Mouse (Mus musculus): ENCODE measurements around the gene Col8a2.

Gene Col8a2

DNA sequence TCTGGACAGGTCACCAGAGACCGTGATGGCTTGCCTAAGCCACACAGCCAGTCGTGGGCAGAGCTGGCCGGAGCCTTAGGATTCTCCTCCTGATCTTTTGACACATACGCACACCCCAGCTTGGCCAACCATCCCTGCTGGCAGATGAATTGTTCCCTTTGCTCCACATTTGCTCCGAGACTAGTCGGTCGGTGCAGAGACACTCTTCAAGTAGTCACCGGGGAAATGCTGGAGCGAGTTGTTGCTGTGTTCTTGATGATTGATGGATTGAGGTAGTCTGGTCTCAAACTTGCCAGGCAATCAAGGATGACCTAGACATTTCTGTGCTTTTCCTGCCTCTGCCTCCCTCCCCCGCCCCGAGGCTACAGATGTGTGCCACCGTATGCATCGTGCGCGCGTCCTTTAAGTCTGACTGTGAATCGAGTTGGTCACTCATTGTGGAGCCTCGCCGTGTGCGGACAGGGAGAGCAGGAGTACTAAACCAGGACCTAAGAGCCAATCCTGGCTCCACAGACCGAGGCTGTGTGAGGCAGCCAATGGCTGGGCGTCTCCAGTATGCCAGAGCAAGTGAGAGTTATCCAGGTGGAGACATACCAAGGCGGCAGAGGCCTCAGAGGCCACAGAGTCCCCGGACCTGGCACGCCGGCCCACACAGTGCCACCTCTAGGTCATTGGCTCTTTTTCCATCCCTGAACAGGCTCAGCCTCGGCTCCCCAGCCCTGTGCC, 15.2 kb downstream of the Col8a2 start:
- no peak for DNase-seq (ENCODE audit: low spot score in 2 of 2)

DNA sequence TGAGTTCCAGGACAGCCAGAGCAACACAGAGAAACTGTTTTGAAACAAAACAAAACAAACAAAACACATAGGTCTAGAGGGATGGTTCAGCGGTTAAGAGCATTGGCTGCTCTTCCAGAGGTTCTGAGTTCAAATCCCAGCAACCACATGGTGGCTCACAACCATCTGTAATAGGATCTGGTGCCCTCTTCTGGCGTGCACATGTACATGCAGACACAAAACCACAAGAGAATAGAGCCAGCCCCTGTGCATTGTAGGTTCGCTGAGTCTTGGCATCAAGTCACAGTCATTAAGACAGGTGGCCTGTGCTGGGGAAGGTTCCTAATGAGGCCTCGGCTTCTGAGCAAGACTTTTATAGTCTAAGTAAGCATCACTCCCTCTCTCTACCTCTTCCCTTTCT, 17.3 kb downstream of the Col8a2 start:
- no peak for DNase-seq (ENCODE audit: low spot score in 2 of 2)

DNA sequence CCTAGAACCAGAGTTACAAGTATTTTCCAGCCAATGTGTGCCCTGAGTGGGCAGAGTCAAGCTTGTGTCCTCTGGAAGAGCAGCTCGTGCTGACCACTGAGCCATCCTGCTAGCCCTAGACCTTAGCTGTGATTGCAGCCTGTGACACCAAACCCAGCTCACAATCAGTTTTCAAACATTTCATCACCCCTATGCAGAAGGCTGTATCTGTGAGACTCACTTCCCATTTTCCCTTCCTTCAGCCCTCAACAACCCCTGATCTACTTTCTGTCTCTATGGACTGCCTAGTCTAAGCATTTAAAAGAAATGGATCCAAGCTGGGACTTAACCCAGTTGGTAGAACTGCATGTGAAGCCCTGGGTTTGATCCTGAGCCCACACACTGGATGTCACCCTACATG, 18.8 kb downstream of the Col8a2 start:
- DNase-seq (ENCODE audit: low spot score in 2 of 2), result no peak

- no peak for DNase-seq (ENCODE audit: low spot score in 2 of 2)
These were observed 19.5 kb downstream of the Col8a2 start for GRCm38 (mm10) chr4:126306058-126306457.

DNA sequence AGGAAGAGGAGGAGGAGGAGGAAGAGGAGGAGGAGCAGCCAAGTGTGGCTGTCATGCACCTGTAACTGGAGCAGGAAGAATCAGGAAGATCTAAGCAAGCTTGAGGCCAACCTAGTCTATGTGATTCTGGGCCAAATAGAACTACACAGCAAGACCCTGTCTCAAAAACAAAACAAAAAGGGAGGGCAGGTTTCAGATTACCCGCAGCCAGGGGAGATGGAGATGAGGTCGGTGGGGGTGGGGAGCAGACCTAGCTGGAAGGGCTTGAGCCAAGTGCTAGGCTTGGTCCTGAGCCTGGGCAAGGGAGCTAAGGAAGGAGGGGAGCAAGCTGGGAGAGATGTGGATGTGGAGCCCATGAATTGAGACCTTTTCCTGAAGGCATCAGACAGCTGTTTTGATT, 20.2 kb downstream of the Col8a2 start:
- no peak for DNase-seq (ENCODE audit: low spot score in 2 of 2)

GRCm38 (mm10) chr4:126309211-126309921, 22.8 kb downstream of the Col8a2 start:
- peak; percentile 20 to 30 for DNase-seq (ENCODE audit: low spot score in 2 of 2)

DNA sequence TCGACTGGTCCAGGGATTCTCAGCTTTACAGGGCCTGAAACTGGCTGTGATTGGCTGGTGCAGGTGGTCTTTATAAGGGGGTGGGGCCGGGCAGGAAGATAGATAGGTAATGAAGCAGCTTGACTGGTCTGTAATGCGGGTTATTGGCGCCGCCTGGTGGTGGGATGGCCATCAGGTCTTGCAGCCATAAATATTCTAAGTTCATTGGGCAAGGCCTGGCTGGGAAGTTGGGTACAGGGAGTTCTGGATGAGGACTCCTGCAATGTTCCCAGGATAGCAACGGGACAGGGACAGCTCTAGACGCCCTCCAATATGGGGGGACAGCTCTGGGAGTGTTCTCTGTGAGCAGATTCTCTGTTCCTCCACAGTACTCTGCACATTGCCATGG, 23.3 kb downstream of the Col8a2 start:
- DNase-seq (ENCODE audit: low spot score in 2 of 2), result peak; percentile 63 to 83

- no peak for DNase-seq (ENCODE audit: low spot score in 2 of 2)
These were observed 23.8 kb downstream of the Col8a2 start for GRCm38 (mm10) chr4:126310344-126310743.

- no peak for DNase-seq (ENCODE audit: low spot score in 2 of 2)
These were observed 25.1 kb downstream of the Col8a2 start for GRCm38 (mm10) chr4:126311566-126312200.

GRCm38 (mm10) chr4:126313202-126313601, 26.6 kb downstream of the Col8a2 start:
- DNase-seq (ENCODE audit: low spot score in 2 of 2), result no peak

GRCm38 (mm10) chr4:126314393-126314792, 27.8 kb downstream of the Col8a2 start:
- no peak for DNase-seq (ENCODE audit: low spot score in 2 of 2)

- DNase-seq (ENCODE audit: low spot score in 2 of 2), result no peak
These were observed 29.3 kb downstream of the Col8a2 start for GRCm38 (mm10) chr4:126315931-126316330.

DNA sequence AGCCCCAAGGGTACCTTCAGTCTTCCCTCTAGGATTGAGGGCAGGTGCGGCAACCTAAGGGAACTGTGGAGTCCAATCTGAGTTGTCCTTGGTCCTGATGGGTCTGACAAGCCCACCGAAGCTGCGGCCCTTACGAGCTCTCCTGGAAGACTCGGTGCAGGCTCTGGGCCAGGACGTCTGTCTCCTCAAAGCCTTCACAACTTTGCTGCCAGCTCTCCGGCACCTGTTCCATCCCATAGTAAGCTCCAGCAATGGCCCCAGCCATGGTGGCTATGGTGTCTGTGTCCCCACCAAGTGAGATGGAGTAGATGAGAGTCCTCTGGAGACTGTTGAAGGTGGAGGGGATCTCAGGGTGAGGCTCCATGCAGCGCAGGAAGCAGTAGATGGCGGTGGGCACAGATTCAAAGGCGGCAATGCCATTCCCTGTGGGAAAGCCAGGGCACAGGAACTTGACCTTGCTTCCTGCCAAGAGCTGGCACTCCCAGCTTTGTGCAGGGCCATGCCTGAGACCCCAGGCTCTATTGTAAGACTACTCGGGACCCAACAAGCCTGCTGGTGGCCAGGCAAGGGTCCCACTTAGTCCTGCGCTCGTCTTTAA, 29.9 kb downstream of the Col8a2 start:
- no peak for DNase-seq (ENCODE audit: low spot score in 2 of 2)

GRCm38 (mm10) chr4:126319806-126320205, 33.2 kb downstream of the Col8a2 start:
- no peak for DNase-seq (ENCODE audit: low spot score in 2 of 2)

GRCm38 (mm10) chr4:126321111-126321853, 34.7 kb downstream of the Col8a2 start, which contains the start of gene Adprhl2:
Gene Adprhl2, minus strand, starts transcription at chr4:126321703.
- peak; percentile 96 to 100 for DNase-seq (ENCODE audit: low spot score in 2 of 2)

DNA sequence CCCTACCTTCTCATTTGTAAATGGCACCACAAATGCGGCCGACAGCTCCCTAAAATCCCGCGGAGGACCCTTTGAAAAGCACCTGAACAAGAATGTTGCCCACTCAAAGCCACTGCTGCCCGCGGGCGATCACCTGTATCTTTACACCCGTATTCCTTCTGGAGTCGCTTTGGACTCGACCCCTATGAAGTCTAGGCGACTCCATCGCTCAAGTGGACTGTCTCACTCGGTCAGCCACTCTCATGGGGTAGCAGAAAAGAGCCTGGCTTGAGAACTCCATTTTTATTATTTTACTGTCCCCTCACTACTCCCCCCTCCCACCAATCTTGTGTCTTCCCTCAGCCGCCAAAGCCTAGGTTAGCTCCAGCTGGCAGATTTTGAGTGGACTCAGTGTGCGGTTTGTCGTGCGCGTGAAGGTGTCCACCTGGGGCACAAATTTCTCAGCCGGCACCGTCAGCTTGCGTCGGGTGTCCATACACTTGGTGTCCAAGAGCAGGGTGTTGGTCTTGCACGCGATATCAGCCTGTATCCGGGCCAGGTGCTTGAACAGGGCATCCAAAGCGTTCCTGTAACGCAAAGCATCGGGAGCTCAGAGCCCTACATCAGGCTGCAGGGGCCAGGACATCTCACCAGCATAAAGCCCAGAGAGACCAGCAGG, 35.4 kb downstream of the Col8a2 start:
- no peak for DNase-seq (ENCODE audit: low spot score in 2 of 2)

- DNase-seq (ENCODE audit: low spot score in 2 of 2), result no peak
These were observed 36.1 kb downstream of the Col8a2 start for GRCm38 (mm10) chr4:126322646-126323045.

DNA sequence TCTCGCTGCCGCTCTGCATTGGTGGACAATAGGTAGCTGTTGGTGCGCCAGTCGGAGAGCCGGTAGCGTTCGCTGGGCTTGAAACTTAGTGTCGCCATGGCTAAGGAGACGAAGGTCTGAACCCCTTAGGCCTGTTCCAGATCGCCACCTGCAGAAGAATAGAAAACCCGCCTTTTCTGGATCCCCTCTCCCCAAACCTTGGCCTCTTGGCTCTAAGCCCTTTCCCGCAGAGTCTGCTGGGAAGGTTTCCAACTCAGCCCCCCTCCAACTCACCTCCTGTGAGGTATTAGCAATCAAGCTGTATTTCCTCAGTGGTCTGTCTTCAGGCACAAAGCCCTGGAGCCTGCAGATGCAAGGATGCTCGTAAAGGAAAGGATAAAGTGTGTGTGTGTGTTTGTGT, 38.3 kb downstream of the Col8a2 start:
- no peak for DNase-seq (ENCODE audit: low spot score in 2 of 2)

DNA sequence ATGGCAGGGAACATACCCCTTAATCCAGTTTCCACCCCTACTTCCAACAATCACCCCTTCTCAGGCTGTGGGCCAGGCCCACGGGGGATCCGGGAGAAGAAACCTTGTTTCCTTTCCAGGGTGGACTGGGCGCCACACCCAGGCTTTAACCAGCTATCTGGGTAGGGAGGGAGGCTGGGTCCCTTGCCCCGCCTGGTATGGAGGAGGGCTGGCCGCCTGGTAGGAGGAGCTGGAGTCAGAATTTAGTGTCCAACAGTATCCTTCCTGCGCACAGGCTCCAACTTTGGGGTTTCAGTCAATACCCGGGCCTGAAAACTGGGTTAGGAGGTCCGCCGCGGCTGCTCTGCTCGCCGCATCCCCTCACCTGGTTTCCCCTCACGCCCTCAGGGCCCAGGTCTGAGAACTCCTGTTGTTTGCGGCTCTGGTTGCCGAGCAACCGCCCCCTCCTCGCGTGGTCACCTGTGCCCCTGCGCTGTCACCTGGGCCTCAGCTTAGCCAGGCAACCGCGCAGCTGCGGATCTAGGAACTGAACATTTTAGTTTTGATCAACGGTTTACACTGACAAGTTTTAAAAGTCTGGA, 38.8 kb downstream of the Col8a2 start, which contains the start of gene Tekt2:
Gene Tekt2, minus strand, starts transcription at position 408 of the 581 bp plus-strand sequence.
- DNase-seq (ENCODE audit: low spot score in 2 of 2), result no peak

DNA sequence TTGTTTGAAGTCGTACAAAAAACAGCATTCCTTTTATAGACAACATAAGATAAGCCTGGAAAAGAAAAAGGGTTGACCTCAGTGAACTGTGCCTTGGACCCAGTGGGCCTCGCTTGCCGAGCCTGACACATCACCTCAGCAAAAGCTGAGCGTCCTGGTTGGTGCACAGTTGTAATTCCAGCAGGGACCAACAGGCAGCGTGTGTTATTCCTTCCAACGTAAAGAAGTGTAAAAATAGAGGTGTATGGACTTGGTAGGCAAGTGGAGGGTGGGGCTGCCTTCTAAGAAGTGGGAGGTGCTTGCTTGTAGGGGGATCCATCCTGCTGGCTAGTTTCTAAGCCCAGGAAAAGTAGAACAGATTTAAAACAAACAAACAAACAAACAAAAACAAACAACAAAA, 39.4 kb downstream of the Col8a2 start:
- DNase-seq (ENCODE audit: low spot score in 2 of 2), result no peak

- no peak for DNase-seq (ENCODE audit: low spot score in 2 of 2)
These were observed 43.7 kb downstream of the Col8a2 start for GRCm38 (mm10) chr4:126330295-126330694.
